Mouse (Mus musculus) bone marrow macrophage, adult 2 months (primary cell): Measurements from ENCODE around the gene Cd36.

Experiments used
- CTCF ChIP-seq: IDR thresholded peaks from 2 replicates; pipeline ENCODE4 v1.5.1; 2012; ENCODE audit warnings: low read depth, mild to moderate bottlenecking, low read length, moderate library complexity
- POLR2A ChIP-seq: IDR thresholded peaks from 2 replicates; pipeline ENCODE4 v1.6.1; 2012; ENCODE audit warnings: mild to moderate bottlenecking, low read depth, low read length, borderline replicate concordance

DNA sequence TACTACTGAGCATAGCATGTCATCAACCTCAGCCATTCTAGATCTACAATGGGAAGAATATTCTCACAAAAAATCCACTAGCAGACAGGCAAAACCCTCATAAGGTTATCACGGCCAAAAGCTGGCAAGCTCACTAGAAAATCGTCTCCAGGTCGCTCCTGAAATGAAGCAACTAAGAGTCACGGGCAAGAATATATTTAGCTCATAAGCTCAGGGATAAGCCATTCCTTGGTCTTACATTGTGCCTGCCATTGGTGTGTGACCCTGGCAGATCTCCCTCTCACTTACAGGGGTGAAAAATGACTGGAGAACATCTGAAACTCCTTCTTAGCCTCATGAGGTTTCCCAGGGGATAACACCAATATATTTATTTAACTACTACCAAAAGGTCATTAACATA, 52.2 kb downstream of the Cd36 start:
- TF ChIP-seq CTCF (no peak), POLR2A (no peak)
